Mouse (Mus musculus) testis, adult 10 weeks (tissue): ENCODE results near the gene Ikzf2. TPM values are rescaled to one million over a fixed set of nuclear protein-coding genes. Genes with fewer than 3 reads are reported as not detected.

Source experiments
- polyA plus RNA-seq: library from polyadenylated mRNA; stranded (reverse); fragments of 350-450 nt; fragmentation: Illumina TruSeq; extraction: RNeasy Lipid Tissue Mini Kit (QIAGEN cat#74804); gene quantifications from one replicate; pipeline ENCODE4 v1.2.3, GENCODE M21; 2014; ENCODE audit warnings: low read depth, low replicate concordance

Ikzf2 gene
- polyA plus RNA-seq, result 0.45 TPM

DNA sequence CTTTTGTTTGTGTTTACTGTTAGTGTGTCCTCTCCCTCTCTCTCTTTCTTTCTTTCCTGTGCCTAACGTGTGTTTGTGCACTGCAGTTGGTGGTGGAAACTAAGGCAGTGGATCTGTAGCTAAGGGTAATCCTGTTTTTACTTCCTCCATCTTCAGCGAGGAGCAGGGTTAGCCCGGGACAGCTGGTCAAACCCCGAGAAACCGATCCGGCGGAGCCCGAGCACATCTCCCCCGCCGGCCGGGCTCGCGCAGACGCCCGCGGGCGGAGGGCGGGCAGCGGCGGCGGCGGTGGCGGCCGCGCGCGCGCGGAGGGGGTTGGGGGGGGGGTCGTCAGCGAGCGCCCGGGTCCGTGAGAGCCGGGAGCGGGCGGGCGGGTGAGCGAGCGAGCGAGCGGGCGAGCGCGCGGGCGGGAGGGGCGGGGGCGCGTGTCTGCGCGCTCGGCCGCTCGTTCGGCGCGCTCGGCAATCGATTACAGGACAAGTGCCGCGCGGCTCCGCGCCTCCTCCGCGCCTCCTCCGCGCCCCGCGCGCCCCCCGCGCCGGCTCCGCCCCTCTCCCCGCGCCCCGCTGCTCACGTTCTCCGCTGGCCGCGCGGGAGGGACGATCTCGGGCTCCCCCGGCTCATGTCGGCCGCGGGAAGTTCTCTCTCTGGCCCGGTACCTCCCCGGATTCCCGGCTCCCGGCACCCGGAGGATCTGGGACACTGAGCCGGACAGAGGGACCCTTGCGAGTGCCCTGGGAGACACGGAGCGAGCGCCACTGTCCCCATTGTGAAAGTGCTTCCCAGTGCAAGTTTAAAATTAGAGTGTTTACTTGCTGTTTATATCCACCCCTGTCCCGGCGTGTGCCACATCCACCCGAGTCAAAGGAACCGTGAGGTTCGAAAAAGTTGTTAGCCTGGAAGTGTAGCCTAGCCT is at the start of gene Ikzf2:
Gene Ikzf2, minus strand, starts transcription at position 170 of the 916 bp plus-strand sequence.

Other genes with a start within 250 kb of the Ikzf2 start
- 305 TPM for gene Spag16, start 139.7 kb upstream of the Ikzf2 start, polyA plus RNA-seq